Mouse (Mus musculus): Measurements from ENCODE around the gene Chrnb4. TPM values are rescaled to one million over a fixed set of nuclear protein-coding genes. Genes with fewer than 3 reads are reported as not detected.

Chrnb4 gene
- polyA plus RNA-seq, 1 experiment from 2014 or later, result 0.10 TPM

- no peak for DNase-seq (ENCODE audit: low spot score)
- Histone ChIP-seq H3K9ac (replicated peaks; ENCODE audit: low read depth) (no peak overlapping the region), H3K4me2 (replicated peaks; ENCODE audit: low read depth, low read length) (no peak overlapping the region), H3K27me3 (replicated peaks; ENCODE audit: insufficient read depth, low read length) (no peaks in the 10 kb centered on the region), H3K36me3 (ENCODE audit: insufficient read depth, low read length) (no peaks in the 10 kb centered on the region), H3K9me3 (ENCODE audit: low read length) (no peaks in the 10 kb centered on the region), H3K4me3 (ENCODE audit: low read depth, low read length) (no peak overlapping the region), H3K27ac (ENCODE audit: low read length) (no peak overlapping the region), H3K4me1 (ENCODE audit: insufficient read depth, low read depth, low read length) (no peaks in the 10 kb centered on the region)
- TF ChIP-seq CTCF (IDR thresholded peaks at IDR 0.05) (no peak), EP300 (IDR thresholded peaks at IDR 0.05) (no peak)
- ATAC-seq, result no peak
- WGBS, result 56% methylated on average over 4 of the region's 4 CpGs
Measured at GRCm38 (mm10) chr9:55003609-55004008, 45.0 kb downstream of the Chrnb4 start.

GRCm38 (mm10) chr9:54995645-54996044 lies 52.9 kb downstream of the Chrnb4 start:
- Histone ChIP-seq H3K27me3 (replicated peaks; ENCODE audit: insufficient read depth, low read length) (no peaks in the 10 kb centered on the region; the same call in 1 of the 2 replicates), H3K9ac (replicated peaks; ENCODE audit: low read depth) (no peak overlapping the region), H3K4me3 (ENCODE audit: low read depth, low read length) (no peak overlapping the region), H3K36me3 (ENCODE audit: insufficient read depth, low read length) (no peaks in the 10 kb centered on the region), H3K9me3 (ENCODE audit: low read length) (no peaks in the 10 kb centered on the region), H3K4me1 (ENCODE audit: insufficient read depth, low read depth, low read length) (no peaks in the 10 kb centered on the region), H3K4me2 (replicated peaks; ENCODE audit: low read depth, low read length) (no peak overlapping the region), H3K27ac (ENCODE audit: low read length) (no peak overlapping the region)
- ATAC-seq, result no peak
- 62% methylated on average over 3 of the region's 3 CpGs for WGBS
- no peak for DNase-seq (ENCODE audit: low spot score)
- TF ChIP-seq EP300 (IDR thresholded peaks at IDR 0.05) (no peak), CTCF (IDR thresholded peaks at IDR 0.05) (no peak)

GRCm38 (mm10) chr9:54994381-54994780 lies 54.2 kb downstream of the Chrnb4 start:
- Histone ChIP-seq H3K27ac (ENCODE audit: low read length) (no peak overlapping the region), H3K9ac (replicated peaks; ENCODE audit: low read depth) (no peak overlapping the region), H3K9me3 (ENCODE audit: low read length) (no peaks in the 10 kb centered on the region), H3K4me1 (ENCODE audit: insufficient read depth, low read depth, low read length) (no peaks in the 10 kb centered on the region), H3K4me2 (replicated peaks; ENCODE audit: low read depth, low read length) (no peak overlapping the region), H3K27me3 (replicated peaks; ENCODE audit: insufficient read depth, low read length) (no peaks in the 10 kb centered on the region; the same call in 1 of the 2 replicates), H3K4me3 (ENCODE audit: low read depth, low read length) (no peak overlapping the region), H3K36me3 (ENCODE audit: insufficient read depth, low read length) (no peaks in the 10 kb centered on the region)
- ATAC-seq (no peak), DNase-seq (ENCODE audit: low spot score) (no peak)
- TF ChIP-seq CTCF (IDR thresholded peaks at IDR 0.05) (no peak), EP300 (IDR thresholded peaks at IDR 0.05) (no peak)
- 57% methylated on average over 3 of the region's 3 CpGs for WGBS

GRCm38 (mm10) chr9:54990362-54990761 lies 58.2 kb downstream of the Chrnb4 start:
- no peak overlapping the region for H3K4me3 ChIP-seq (ENCODE audit: low read depth, low read length)
- H3K4me2 ChIP-seq (replicated peaks; ENCODE audit: low read depth, low read length), result no peak overlapping the region
- no peaks in the 10 kb centered on the region for H3K4me1 ChIP-seq (ENCODE audit: insufficient read depth, low read depth, low read length)
- ATAC-seq, result no peak
- DNase-seq (ENCODE audit: low spot score), result no peak
- H3K36me3 ChIP-seq (ENCODE audit: insufficient read depth, low read length), result no peaks in the 10 kb centered on the region
- WGBS, result 63% methylated on average over 3 of the region's 3 CpGs
- TF ChIP-seq EP300 (IDR thresholded peaks at IDR 0.05), result no peak
- TF ChIP-seq CTCF (IDR thresholded peaks at IDR 0.05), result no peak
- H3K9me3 ChIP-seq (ENCODE audit: low read length), result no peaks in the 10 kb centered on the region
- H3K9ac ChIP-seq (replicated peaks; ENCODE audit: low read depth), result no peak overlapping the region
- H3K27ac ChIP-seq (ENCODE audit: low read length), result no peak overlapping the region
- H3K27me3 ChIP-seq (replicated peaks; ENCODE audit: insufficient read depth, low read length), result no peaks in the 10 kb centered on the region; the same call in 1 of the 2 replicates

GRCm38 (mm10) chr9:54982401-54982800 lies 66.2 kb downstream of the Chrnb4 start:
- H3K27ac ChIP-seq (ENCODE audit: low read length), result no peak overlapping the region
- H3K9me3 ChIP-seq (ENCODE audit: low read length), result no peaks in the 10 kb centered on the region
- no peak overlapping the region for H3K4me3 ChIP-seq (ENCODE audit: low read depth, low read length)
- WGBS, result 9% methylated on average over 7 of the region's 7 CpGs
- ATAC-seq (no peak), DNase-seq (ENCODE audit: low spot score) (no peak)
- no peak overlapping the region for H3K9ac ChIP-seq (replicated peaks; ENCODE audit: low read depth)
- TF ChIP-seq CTCF (IDR thresholded peaks at IDR 0.05), result no peak
- no peak overlapping the region for H3K4me2 ChIP-seq (replicated peaks; ENCODE audit: low read depth, low read length)
- no peaks in the 10 kb centered on the region for H3K36me3 ChIP-seq (ENCODE audit: insufficient read depth, low read length)
- H3K27me3 ChIP-seq (replicated peaks; ENCODE audit: insufficient read depth, low read length), result peaks cover 12% of the 10 kb centered on the region
- no peaks in the 10 kb centered on the region; the same call in 1 of the 2 replicates for H3K4me1 ChIP-seq (ENCODE audit: insufficient read depth, low read depth, low read length)

- no peaks in the 10 kb centered on the region for H3K36me3 ChIP-seq (ENCODE audit: insufficient read depth, low read length)
- H3K4me1 ChIP-seq (ENCODE audit: insufficient read depth, low read depth, low read length), result no peaks in the 10 kb centered on the region; the same call in 1 of the 2 replicates
- peak overlapping the region; percentile 56 for H3K4me3 ChIP-seq (ENCODE audit: low read depth, low read length)
- no peak overlapping the region for H3K9ac ChIP-seq (replicated peaks; ENCODE audit: low read depth)
- peak overlapping the region; percentile 96 for H3K4me2 ChIP-seq (replicated peaks; ENCODE audit: low read depth, low read length)
- peaks cover 12% of the 10 kb centered on the region for H3K27me3 ChIP-seq (replicated peaks; ENCODE audit: insufficient read depth, low read length)
- no peaks in the 10 kb centered on the region for H3K9me3 ChIP-seq (ENCODE audit: low read length)
- DNase-seq (ENCODE audit: low spot score), result peak; percentile 61
- peak; percentile 75 for ATAC-seq
- H3K27ac ChIP-seq (ENCODE audit: low read length), result no peak overlapping the region
- no peak for TF ChIP-seq CTCF (IDR thresholded peaks at IDR 0.05)
- TF ChIP-seq EP300 (IDR thresholded peaks at IDR 0.05), result no peak
- WGBS, result under 1% methylated on average over 68 of the region's 85 CpGs
Measured at GRCm38 (mm10) chr9:54981291-54982191, 67.0 kb downstream of the Chrnb4 start.

All from lung, postnatal 0 days (tissue).